Mouse (Mus musculus) spleen, postnatal 10 days (tissue): ENCODE results near the gene Scoc.

Experiments
- DNase-seq, 2 experiments: peaks; one replicate each; pipeline ENCODE4 v3.0.0; 2021 to 2022; ENCODE audit warnings: low spot score in 2 of 2

The Scoc gene

DNA sequence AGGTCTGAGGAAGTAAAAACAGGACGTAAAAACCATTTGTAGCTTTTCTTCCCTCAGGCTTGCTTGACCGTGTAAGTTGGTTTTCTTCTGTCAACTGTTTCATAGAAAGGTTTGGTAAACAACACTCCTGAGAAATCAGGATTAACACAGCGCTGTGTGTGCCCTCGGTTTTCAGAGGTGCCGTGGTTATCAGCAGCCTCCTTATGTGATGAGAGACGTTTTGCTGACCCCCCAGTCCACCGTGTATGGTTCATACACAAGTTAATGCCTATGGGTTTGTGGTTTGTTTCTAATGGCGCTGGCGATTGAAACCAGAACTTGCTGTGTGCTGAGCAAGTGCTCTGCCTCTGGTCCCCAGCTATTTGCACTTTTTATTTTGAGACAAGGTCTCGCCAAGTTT is 52.6 kb downstream of the Scoc start:
- no peak for DNase-seq

DNA sequence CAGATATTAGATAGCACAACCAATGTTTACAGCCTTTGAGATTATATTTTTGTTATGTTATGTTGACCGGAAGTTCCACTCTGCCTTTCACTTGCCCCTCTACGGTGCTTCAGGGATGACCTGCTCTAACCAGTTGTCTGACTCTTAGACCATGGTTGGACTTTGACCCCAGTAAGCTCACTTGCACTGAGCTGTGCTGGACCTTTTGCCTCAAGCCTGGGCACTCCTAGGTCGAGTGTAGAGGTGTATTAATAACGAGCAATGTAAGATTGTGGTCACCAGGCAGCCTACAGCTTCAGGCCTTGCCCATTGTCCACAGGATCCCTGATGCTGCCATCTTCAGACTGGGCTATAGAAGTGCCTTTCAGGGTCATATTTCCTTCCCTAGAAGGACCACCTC is 60.5 kb downstream of the Scoc start:
- no peak for DNase-seq

DNA sequence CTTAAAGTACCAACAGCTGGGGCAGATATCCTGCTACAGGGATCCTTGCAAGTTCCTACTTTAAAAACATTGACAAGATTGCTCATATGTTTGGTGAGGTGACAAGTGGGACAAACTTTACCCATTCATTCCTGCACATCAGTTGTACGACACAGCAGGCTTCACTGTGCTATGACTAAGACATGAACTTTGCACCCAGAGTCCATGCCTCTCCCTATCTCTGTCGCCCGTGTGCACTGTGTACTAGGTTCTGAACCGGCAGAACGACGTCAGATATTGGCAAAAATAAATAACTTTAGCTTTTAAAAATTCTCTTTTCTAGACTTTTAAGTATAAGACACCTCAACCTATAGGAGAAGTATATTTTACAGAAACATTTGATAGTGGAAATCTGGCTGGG is 61.5 kb downstream of the Scoc start:
- no peak for DNase-seq

DNA sequence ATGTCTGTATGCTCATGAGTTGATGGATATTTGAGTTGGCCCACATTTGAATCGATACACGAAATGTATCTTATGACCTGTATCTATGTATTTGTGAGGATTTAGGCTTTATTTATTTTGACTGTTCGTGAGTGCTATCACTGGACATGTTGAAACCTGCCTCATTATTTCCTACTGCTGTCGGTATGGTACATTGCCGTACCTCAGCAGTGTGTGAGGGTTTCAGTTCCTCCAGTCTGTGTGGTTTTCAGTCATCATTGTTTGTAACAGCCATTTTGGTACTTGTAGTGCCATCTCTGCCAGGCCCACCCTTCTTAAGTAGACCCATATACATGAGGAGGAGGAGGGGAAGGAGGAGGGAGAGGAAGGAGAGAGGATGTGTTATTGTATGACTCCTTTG is 63.9 kb downstream of the Scoc start:
- no peak for DNase-seq

DNA sequence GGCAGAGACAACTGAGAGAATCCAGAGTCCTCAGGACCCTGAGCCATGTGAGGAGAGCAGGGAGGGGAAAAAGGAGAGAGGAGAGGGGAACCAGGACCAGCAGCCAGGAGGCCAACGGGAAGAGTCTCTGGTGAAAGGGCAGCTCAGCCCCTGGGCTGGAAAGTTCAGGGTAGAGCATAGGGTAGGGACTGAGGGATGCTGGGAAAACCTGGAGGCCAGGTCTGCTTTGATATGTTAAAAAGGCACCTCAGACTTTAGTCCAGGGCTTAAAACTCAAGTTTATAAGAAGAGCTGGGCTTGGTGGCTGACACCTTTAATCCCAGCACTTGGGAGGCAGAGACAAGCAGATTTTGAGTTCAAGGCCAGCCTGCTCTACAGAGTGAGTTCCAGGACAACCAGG is 65.7 kb downstream of the Scoc start:
- DNase-seq = no peak

DNA sequence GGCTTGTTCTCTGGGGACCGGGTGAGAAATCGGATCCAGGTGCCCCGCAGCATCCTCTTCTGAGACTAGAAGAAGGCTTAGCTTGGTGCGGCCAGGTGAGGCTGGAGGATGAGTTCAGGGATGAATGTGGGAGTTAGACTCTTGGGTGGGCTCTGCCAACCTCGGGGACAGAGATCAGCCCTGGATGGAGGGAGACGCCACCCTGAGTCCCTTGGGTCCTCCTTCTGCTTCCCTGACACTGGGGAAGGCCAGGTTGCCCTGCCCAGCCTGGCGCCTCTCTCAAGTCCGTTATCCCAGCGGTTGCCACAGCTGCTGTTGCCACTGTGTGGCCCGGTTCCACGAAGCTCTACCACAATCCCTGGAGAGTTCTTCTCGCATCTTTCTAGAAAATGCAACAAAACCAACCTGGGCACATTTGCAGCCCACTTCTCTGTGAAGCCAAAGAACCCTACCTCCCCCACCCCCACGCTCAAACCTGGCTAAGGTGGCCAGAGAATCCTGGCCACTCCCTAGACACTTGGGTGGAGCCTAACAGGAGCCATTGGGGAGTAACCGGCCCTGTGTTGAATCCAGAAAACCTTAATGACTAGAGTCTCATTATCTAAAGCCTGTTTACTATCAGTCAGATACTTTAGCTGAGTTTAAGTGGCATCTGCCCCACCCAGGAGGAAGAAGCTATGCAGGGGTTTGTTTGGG is 68.0 kb downstream of the Scoc start:
- DNase-seq = peak in 1 of 2 experiments; percentile 33

DNA sequence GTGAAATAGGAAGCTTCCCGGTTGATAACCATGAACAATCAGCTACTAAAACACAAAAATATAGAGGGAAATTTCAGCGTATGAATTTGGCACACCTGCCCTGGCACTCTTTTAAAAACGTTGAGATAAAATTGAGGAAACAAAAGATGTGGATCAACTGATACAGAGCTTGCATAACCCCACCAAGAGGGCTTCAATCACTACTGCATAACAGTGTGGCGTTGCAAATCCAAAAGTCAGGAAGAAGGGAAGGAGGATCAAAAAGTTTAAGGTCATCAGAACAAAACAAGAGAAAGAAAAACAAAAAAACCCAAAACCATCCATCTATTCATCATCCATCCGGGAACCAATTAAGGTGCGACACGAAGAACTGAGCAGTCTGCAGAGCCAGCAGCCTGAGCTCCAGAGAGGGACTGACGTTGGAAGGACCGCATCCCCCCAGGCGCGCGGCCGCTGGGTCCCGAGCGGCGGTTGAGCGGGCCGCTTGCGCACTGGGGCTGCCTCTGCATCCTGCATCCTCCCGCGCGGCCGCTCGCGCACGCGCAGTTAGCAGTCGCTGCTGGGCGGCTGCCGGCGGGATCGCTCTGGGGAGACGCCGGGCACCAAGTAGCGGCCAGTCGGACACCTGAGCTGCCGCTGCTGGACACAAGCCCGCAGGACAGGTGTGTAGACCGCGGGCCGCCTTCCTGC is 68.7 kb downstream of the Scoc start, which contains the start of gene Clgn:
Gene Clgn (plus strand): TSS at position 552 of the 690 bp plus-strand sequence.
- DNase-seq = peak in 1 of 2 experiments; percentile 70

DNA sequence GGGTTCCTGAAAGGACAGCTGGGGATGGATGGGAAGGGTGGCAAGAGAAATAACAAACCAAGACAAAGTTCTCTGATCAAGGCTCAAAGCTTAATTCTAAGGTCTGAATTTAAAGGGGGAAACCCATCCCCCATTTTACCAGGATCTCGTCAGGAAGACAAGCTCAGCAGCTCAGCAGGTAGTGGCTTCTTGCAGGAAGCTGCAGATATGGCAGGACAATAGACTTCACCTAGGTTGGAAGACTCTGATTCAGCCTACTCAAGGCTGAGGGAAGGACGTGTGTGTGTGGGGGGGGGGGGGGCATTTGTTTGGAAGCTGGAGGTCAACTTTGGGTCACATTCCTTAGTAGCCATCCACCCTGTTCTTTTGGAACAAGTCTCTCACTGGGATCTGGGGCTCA is 75.3 kb downstream of the Scoc start:
- DNase-seq = no peak

DNA sequence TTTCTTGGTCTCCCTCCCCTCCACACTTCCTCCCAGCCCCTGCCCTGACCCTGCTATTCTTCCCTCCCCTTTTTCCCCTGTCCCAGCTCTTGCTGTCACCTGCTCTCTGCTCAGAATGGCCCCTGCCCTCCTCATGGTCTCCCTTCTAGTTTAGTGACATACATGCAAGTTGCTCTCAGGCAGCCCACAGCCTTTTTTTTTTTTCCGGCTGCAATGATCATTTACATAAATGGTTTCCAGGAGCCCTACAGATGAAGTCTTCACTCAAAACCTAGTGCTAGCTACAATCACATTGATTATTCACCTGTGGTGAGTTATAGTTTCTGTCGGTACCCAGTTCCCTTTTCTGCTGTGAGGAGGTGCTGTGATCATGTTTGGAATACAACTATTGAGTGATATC is 77.2 kb downstream of the Scoc start:
- no peak for DNase-seq

DNA sequence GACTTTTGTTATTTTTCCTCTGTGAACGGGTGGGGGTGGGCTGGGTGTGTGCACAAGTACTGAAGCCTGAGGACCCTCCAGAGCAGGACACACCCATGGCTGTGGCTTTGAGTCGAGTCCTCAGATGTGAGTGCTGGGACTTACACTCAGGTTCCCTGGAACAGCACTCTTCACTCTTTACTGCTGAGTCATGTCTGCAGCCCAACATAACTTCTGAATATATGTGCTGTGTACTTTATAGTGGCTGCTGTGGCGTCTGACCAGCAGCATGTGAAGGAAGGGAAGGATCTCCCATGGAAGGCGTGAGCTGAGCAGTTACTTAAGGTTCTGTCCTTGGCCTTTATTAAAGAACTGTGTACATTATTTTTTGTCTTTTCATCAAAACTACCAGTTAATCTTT is 78.0 kb downstream of the Scoc start:
- no peak for DNase-seq
